Mouse (Mus musculus): Measurements from ENCODE around the gene Nrxn3.

Nrxn3 gene

DNA sequence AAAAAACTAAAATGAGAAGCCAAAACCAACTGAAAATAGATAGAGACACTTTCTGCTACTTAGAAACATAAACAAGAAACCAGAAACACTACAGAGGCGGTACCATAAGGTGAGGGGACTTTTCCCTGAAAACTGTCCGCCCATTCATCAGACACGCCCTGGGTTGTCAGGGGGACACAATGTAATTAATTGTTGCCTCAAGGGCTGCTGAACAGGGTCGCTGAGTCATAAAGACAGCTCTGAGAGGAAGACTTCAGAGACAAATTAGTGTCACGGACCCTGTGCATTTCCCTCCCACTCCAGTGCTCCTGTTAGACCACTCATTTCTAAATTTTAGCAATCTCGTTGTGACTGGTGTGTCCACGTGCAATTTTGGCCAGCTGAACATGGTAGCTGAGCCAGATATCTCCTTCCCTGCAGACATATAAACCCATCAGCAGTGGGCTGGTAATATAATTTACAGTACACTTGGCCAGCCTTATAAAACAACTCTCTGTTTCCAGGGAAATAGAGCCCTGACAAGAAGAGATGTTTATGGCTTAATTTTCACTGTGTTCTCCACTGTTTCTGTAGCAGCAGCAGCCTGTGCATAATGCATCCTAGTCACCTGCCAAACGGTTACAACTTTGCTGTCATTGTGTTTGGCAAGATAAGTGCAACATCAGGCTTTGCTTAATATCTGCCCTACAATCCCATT is 603.3 kb downstream of the Nrxn3 start:
- in situ Hi-C loops (cut with MseI, MboI) = no loop called here

DNA sequence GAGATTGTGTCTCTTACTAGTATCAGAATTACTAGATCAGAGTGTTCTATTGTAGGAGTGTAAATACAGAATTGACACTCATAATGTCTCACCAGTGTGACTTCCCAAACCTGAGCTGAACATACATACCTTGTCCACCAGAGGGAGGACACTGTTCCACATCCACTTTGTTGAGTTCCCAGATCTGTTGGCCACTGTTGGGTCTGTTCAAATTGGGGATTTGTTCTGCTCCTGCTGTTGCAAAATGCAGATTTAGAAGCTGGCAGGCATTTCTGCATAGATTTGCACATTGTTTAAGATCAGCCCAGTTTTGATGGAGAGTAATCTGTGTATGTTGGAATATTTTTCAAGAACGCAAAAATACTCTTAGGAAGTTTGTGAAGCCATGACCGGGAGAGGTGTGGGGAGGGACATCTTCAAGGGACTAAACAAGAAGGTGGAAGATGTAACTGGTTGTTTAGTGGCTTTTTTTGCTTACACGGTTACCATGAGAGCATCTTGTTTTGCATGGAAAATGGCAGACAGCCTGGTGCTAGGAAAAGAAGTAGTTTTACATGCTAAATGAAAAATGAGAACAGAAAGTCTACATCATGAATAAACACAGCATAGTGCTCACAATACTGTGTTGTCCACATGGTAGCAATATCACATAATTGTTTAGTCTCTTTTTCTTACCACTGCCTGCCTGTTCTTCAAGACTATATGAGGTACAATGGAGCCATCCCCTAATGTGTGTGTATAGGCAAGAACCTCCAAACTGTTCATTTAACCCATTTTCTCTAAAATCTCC is 609.0 kb downstream of the Nrxn3 start:
- in situ Hi-C loops (cut with MseI, MboI) = no loop called here

DNA sequence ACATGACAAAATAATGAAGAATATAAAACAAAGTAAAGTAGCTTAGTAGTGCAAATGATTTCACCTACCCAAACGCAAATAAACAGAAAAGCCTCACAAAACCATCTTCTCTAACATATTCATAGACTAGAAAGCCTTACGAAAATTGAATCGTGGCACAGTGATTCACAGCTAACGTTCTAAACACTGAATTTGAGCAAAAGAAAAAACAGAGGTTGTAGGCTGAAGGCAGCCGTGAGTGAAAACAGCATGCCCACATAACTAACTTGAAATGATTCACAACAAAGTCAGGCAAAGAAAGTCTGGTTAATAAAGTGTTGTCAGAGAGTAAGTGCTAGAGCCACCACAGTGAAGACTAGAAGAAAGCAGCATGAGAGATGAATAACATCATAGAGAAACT is 610.8 kb downstream of the Nrxn3 start:
- in situ Hi-C loops (cut with MseI, MboI) = no loop called here

DNA sequence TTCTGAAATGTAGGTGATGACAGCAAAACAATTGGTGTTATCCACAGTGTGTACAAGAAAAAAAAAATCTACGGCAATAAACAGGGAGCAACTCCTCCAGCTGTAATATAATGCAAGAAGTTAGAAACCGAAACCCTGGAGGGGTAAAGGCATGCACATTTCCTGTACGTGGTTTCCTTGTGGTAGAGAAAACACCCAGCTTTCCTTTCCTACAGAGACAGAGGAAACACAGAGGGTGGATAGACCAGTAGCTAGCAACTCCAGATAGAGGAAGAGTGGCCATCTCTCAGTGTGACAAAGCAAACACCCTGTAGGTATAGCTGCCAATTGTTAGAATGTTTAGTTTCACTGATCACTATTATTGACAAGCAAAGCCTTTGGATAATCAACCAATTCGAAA is 642.2 kb downstream of the Nrxn3 start:
- in situ Hi-C loops (cut with MseI, MboI) = no loop called here

DNA sequence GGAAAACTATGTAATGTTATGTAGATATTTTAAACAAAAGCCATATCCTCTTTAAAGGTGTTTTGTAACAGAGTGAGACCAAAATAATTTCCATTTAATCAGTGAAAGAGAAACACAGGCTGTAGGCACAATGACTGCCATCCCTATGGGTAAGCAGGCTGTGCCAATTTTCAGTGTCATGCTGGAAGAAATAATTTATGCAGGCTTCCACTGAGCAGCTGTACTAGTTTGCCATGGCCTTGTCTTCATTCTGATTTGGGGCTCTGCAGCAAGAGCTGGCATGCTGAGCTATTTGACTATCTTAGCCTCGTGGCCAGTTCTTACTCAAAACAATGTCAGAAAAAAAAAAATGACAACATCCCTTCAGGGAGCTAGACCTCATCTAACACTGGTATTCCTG is 647.3 kb downstream of the Nrxn3 start:
- in situ Hi-C loops (cut with MseI, MboI) = no loop called here

DNA sequence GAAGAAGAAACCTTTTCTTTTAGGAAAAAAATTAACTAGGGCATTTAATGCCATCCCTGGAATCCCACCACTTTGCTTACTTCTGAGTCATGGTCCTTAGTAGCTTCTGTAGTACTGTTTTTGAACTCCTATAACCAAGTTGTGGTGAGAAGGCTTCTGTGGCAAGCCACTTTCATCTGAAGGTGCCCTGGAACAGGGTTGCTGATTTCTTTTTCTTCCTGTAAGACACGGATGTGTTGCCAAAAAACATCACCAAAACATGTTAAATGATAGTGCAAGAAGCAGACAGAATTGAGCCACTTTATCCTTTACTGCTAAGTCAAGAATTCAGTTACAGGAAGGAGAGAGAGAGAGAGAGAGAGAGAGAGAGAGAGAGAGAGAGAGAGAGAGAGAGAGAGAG is 653.9 kb downstream of the Nrxn3 start:
- in situ Hi-C loops (cut with MseI, MboI) = no loop called here

DNA sequence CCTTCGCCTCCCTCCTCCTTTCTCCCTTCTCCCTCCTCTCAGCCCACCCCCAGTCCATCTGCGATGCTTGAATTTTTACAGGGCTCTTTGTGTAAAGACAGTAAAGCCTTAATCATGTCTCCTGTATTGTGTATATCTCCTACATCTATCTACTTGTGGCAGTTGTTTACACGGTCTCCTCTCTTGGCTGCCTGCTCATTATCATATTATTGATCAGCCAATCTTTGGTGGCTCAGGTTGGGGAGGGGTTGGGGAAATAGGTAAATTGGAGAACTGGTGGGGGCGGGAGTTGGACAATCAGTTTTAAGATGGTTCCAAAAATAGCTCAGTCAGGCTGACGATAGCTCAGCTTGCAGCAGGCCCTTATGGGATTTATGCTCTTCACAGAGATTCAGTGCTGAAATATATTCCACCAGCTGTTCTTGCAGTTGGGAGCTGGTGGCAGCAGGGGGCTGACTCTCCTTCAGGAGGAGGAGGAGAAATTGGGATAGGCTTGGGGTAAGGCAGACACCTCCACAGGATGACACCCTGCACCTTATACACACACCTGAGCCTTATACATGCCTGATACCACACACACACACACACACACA is 654.5 kb downstream of the Nrxn3 start:
- in situ Hi-C loops (cut with MseI, MboI) = no loop called here

DNA sequence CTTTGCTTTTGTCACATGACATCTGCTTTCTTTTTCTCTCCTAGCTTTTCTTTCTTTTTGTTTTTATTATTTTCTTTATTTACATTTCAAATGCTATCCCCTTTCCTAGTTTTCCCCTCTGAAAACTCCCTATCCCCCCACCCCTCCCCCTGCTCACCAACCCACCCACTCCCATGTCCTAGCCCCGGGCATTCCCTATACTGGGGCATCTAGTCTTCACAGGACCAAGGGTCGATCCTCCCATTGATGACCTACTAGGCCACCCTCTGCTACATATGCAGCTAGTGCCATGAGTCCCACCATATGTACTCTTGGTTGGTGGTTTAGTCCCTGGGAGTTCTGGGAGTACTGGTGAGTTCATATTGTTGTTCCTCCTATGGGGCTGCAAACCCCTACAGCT is 655.0 kb downstream of the Nrxn3 start:
- in situ Hi-C loops (cut with MseI, MboI) = no loop called here

DNA sequence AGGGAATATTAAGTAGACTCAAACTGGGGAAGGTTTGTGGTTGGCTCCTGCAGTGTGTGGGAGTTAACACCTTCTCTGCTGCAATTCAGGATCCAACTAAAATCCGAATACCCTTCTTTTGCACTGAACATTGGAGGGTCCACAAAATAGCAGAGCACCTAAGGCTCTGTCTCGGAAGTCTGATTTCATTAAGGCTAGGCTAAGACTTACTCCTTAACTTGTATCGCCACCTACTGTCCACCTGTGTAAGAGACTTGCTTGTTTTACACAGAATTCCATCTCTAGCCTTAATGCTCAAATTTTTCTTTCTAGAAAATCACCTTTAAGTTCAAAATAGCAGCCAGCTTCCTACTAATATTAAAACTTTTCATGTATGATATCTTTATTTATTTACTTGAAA is 660.6 kb downstream of the Nrxn3 start:
- in situ Hi-C loops (cut with MseI, MboI) = no loop called here

DNA sequence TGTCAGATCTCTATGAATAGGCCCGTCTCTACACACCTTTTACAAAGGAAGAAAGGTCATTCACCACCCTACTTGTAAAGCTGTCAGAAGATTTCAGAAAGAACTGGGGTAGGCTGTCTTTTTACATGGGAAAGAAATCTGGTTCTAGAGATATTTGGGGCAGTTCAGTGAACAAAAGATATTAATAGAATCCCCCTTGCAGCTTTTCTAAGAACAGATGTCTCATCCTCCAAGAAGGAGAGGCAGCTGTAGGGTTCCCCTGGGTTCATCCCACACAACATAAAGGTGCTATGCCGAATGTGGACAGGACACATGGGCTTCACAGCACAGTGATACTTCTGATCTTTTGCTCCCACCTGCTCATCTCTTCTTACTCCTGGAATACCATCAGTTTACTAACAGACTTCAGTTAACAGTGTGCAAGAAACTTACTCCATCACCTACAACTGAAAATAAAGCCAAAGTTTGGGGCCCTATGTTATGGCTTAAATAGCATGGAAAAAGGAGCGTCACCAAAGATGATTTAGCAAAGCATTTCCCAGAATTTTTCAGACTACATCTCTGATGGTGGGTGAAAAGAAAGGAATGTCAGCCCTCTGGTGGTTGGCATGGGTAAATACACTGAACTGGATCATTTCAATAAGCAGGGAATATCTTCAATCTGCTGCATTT is 672.6 kb downstream of the Nrxn3 start:
- in situ Hi-C loops (cut with MseI, MboI) = no loop called here

DNA sequence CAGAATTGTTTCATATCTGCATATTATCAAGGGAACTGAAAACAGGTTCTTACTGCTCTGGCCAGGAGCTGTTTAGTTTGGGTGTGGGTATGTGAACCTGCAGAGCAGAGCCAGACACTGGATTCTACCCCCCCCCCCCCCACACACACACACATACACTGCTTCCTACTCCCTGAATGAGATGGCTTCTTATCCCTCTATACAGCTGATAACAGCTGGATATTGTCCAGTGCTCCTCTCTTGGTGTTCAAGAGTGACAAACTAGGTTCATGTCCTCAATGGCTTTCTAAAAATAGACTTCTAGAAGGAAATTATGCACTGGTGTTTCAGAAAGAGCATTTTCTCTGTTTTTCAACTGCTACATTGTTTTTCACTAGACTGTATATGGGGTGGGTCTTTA is 713.8 kb downstream of the Nrxn3 start:
- in situ Hi-C loops (cut with MseI, MboI) = no loop called here

DNA sequence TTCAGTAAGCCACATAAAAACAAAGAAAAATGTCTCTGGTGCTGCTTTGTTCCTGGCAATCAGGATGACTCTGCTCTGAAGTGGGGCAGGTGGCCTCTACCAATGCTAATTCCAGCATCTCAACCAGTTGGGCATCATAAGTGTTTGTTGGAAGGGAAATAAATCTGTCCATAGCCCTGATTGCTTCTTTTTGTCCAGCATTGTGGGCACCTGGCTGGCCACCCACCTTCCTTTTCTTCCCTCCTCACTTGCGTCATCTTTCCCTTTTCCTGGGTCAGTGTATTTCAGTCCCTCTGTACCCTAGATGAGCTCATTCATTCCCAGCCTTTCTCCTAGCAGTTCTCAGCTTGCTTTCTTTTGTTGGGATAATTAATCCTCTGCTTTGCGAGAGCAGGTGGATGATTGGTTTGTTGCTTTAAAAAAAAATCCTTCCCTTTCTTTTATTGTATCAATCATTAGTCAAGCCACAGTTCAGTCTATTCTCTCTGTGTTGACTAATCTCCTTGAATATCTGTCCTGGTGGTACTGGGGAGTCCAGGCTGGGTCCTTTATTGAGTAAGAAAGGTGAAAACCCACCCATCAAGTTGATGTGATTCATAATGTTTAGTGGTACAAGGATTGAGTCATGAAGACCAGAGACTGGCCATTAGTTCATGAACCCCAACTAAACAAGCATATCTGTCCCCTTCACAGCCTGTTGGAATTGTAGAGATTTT is 719.8 kb downstream of the Nrxn3 start:
- in situ Hi-C loops (cut with MseI, MboI) = no loop called here

DNA sequence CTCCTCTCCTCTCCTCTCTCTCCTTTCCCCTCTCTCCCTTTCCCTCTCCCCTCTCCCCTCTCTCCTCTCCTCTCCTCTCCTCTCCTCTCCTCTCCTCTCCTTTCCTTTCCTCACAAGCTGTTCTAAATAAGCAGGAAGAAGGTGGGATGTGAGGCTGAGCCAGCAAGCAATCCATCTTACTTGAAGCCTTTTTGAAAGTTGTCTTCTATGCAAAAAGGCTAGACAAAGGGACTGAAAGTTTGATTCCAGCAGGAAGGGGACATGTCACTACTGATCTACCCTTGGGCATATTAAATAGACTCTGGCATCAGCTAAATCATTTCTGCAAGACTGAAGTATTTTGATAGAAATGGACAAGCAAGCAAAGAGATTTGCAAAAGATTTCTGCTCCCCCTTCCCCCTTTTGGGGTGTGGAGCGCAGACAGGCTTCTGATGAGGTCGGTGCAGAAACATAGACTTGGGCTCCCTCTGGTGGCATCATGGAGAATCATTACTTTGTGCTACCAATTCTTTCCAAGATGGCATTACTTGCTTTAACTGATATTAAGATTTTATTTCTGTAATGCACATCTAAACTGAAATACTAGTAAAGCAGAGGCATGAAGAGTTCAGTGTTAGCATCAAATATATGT is 728.1 kb downstream of the Nrxn3 start:
- in situ Hi-C loops (cut with MseI, MboI) = no loop called here

DNA sequence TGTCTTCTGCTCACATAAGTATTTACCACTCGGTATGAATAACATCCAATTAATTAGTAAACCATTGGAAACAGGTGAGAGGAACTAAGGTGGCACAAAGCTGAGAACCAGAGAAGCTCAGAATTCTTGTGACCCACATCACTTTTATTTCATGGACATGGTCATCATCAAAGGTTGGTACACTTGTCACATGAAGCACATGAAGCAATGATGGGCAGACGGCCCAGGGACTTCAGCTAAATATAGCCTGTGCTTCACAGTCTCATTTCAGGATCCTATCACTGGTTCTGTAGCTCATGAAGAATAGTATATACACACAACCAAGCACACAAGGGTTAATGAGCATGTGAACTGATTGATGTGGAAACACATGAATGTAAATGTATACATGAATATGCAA is 747.5 kb downstream of the Nrxn3 start:
- in situ Hi-C loops (cut with MseI, MboI) = no loop called here

DNA sequence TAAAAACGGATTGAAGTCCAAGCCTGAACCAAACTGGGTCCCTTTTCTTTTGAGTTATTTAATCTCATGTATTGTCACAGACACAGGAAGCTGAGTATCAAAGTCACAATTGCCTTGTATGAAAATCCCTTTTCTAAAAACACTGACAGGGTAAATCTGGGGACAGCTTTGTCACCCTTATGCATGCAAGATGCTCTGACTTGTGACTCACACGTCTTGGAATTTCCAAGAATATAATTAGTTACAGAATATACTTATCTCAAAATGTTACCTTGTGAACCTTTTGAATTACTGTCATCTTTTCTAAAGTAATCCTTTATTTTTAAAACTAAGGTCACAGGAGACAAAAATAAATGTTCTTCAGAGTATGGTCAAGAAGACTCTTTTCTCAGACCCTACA is 748.6 kb downstream of the Nrxn3 start:
- in situ Hi-C loops (cut with MseI, MboI) = no loop called here

DNA sequence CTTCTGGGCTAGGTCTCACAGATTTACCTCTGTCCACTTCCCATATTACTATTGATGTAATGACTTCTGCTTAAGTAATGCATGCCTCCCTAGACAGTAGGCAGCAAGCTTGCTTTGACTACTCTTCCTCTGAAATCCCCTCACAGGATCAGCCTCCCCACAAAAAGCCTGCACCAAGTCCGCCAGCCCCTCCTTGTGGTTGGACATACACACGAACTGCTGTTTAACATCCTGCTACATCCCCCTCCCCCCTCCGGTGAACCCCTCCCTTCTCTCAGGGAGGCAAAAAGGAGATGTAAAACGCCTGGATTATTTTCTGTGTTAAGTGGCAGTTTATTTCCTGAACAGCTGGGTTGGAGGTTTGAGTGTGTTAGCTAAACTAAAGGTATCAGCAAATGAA is 749.2 kb downstream of the Nrxn3 start:
- in situ Hi-C loops (cut with MseI, MboI) = no loop called here

DNA sequence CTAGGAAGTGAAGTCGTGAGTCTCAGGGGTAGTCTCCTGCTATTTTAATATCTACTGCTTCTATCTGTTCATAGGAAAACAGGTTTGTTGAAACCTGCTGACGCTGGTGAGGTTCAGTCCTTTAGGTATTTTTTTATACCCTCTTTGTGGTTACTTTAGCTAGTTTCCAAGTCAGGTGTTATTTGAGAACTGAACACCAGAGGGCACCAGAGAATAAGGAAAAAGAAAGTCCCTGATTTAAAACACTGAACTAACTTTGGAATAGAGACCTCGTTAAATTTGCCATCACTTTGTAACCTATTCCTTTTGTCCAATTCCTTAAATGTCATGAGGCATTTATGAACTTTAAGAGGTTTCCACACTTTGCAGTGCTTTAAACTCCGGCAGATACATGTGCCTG is 756.4 kb downstream of the Nrxn3 start:
- in situ Hi-C loops (cut with MseI, MboI) = no loop called here

DNA sequence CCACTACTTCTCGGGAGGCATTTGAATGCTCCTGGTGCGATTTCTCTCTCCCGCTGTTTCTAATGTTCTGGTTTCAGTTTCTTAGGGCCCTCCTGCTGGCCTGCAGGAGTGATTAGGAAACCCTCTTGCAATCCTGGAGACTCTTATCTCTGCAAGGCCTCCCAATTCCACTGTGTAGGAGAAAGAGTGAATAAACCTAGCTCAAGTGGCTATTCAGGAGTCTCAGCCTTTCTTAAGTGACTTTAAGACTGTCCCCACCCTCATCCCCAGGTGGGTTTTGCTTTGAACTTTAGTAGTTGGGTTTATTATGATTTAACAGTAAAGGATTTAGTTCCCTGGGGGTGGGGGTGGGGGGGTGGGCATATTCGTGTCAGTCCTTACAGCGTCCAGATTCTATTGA is 759.5 kb downstream of the Nrxn3 start:
- in situ Hi-C loops (cut with MseI, MboI) = no loop called here

DNA sequence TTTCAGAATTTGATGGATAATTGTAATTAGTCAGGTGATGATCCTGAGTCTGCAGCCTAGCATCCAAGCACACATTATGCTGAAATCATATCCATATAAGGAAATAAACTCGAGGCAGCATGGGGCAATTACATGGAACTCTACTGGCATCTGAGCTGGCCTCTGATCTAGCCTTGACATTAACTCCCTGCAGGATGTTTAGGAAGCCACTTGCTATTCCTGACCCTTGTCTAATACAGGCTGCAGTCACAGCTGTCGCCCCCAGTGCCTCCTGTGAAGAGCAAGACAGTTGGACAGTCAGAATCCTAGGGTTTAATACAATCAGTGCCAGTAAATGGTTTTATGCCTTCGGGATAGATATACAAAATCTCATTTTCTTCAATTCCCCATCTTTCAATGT is 781.4 kb downstream of the Nrxn3 start:
- in situ Hi-C loops (cut with MseI, MboI) = no loop called here

DNA sequence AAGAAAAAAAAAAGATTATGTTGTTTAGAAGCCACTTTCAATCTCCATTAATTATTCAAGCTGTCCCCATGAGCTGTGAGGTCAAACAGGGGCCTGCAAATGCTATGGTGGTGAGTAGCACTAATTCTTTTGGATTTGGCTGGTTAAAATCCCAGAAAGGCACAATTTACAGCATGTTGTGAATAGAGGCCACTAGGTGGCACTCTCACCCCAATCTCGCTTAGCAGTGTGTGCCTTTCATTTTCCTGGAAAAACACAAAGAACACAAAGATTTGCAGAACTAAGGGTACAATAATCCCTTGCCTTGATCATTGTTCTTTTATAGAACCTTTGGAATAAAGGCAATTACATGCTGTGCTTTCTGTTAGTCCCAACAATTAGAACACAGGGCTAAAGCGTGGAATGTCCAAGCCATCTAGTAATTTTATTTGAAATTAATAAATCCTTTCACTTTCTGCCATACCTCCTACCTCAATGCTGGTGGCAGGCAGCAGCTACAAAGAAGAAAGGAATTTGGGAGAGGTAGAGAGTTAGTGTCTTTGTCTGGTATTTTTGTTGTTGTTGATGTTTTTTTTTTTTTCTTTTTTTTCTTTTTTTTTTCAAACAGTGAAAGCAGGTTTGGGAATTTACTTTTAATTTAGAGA is 782.6 kb downstream of the Nrxn3 start:
- in situ Hi-C loops (cut with MseI, MboI) = no loop called here

DNA sequence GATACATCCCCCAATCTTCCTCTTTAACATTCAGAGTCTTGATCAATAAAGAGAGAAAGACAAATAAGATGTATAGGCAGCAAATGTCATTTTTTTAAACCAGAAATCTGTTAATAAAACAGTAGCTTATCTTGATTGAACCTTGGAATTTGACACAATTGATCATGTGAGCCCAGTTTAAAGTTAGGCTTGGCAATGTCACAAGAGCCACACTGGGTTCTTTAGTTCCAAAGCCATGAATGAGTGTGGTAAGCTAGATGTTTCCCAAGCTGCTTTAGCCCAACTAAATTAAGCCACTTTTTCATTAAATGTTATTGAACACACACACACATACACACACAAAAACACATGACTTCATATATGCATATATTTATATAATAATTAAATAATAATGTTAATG is 786.3 kb downstream of the Nrxn3 start:
- in situ Hi-C loops (cut with MseI, MboI) = no loop called here
